Mouse (Mus musculus) brain, adult 2 months (tissue): ENCODE measurements around the gene Gm49342.
A peak's percentile ranks its signal among the peaks of the same experiment; 100 is the strongest.
"Not testable (repeated sequence)": the region's sequence is repeated elsewhere in the genome, so short reads cannot be mapped to it uniquely, and the experiment has no call there.

Experiments used
- DNase-seq: peaks from one replicate; pipeline ENCODE4 v3.0.0; 2011; ENCODE audit warnings: low read depth, low spot score

The Gm49342 gene

GRCm38 (mm10) chr14:50936649-50937048 lies 7.7 kb upstream of the Gm49342 start:
- DNase-seq: no peak

GRCm38 (mm10) chr14:50938119-50938908 lies 6.0 kb upstream of the Gm49342 start:
- DNase-seq: no peak

GRCm38 (mm10) chr14:50938940-50939339 lies 5.4 kb upstream of the Gm49342 start:
- no peak for DNase-seq

- DNase-seq: not testable (repeated sequence)
Measured at GRCm38 (mm10) chr14:50944668-50945033, 334 bp downstream of the Gm49342 start.

- DNase-seq: not testable (repeated sequence)
Measured at GRCm38 (mm10) chr14:50945081-50945480, 764 bp downstream of the Gm49342 start.

GRCm38 (mm10) chr14:50945526-50945925 lies 1.2 kb downstream of the Gm49342 start:
- DNase-seq: not testable (repeated sequence)

- DNase-seq: no peak
Measured at GRCm38 (mm10) chr14:50955487-50955886, 11.2 kb downstream of the Gm49342 start.

- DNase-seq: not testable (repeated sequence)
Measured at GRCm38 (mm10) chr14:50955942-50956508, 11.7 kb downstream of the Gm49342 start, which contains the start of gene Pnp2. TSS of gene Pnp2 (plus strand) at chr14:50955992.

- DNase-seq: not testable (repeated sequence)
Measured at GRCm38 (mm10) chr14:50956724-50957123, 12.4 kb downstream of the Gm49342 start.

GRCm38 (mm10) chr14:50957146-50957545 lies 12.8 kb downstream of the Gm49342 start:
- not testable (repeated sequence) for DNase-seq

GRCm38 (mm10) chr14:50958289-50958995 lies 14.1 kb downstream of the Gm49342 start:
- not testable (repeated sequence) for DNase-seq

- DNase-seq: no peak
Measured at GRCm38 (mm10) chr14:50968216-50968980, 24.1 kb downstream of the Gm49342 start.

GRCm38 (mm10) chr14:50969041-50969440 lies 24.7 kb downstream of the Gm49342 start:
- DNase-seq: peak; percentile 20

- DNase-seq: peak; percentile 71
Measured at GRCm38 (mm10) chr14:50969558-50970544, 25.5 kb downstream of the Gm49342 start.

- DNase-seq: peak; percentile 10
Measured at GRCm38 (mm10) chr14:50970822-50971221, 26.5 kb downstream of the Gm49342 start.

- DNase-seq: not testable (repeated sequence)
Measured at GRCm38 (mm10) chr14:50973054-50973453, 28.7 kb downstream of the Gm49342 start.

- no peak for DNase-seq
Measured at GRCm38 (mm10) chr14:50973700-50974099, 29.4 kb downstream of the Gm49342 start.

- no peak for DNase-seq
Measured at GRCm38 (mm10) chr14:50975001-50975400, 30.7 kb downstream of the Gm49342 start.

- DNase-seq: no peak
Measured at GRCm38 (mm10) chr14:50976674-50977073, 32.4 kb downstream of the Gm49342 start.

GRCm38 (mm10) chr14:50978451-50978850 lies 34.1 kb downstream of the Gm49342 start:
- peak; percentile 9 for DNase-seq
